In the genomic region with DNA sequence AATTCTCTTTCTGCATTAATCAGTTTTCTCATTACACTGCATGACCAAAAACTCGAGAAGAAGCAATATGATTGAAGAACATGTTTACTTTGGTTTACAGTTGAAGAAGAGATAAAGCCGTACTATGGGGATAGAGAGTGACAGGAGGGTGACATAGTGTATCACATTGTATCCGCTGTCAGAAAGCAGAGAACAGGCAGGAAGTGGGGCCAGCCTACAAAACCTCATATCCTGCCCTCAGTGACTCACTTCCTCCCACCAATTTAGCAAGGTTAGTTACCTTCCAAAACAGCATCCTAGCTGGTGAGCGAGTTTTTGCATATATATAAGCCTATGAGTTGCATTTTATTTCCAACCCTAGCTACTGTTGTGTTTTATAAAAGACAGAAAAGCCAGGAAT, we compare ENCODE assay signal across 12 mouse cellular contexts.
"Had no signal": no experiment of that assay in that cellular context is flagged by ENCODE, and none has a peak within 500 bp of the region (broad histone marks: within the 10 kb centered on the region; RNA-seq: fewer than 3 reads in every experiment).

No protein-coding gene starts in this region.

- DNase-seq: retina, postnatal 1 day; right cerebral cortex, adult 18-20 months; right cerebral cortex, postnatal 14 days; right cerebral cortex, postnatal 25 days; right cerebral cortex, postnatal 4 days; spleen, adult 18-20 months; thymus, adult 18-20 months; thymus, adult 2 months; thymus, postnatal 14 days; thymus, postnatal 25 days; thymus, postnatal 36 days; thymus, postnatal 4 days had no signal
